Mouse (Mus musculus): ENCODE data around the gene Rheb.
A peak's percentile ranks its signal among the peaks of the same experiment; 100 is the strongest.
"Not testable (repeated sequence)": the region's sequence is repeated elsewhere in the genome, so short reads cannot be mapped to it uniquely, and the experiment has no call there.

Gene Rheb

DNA sequence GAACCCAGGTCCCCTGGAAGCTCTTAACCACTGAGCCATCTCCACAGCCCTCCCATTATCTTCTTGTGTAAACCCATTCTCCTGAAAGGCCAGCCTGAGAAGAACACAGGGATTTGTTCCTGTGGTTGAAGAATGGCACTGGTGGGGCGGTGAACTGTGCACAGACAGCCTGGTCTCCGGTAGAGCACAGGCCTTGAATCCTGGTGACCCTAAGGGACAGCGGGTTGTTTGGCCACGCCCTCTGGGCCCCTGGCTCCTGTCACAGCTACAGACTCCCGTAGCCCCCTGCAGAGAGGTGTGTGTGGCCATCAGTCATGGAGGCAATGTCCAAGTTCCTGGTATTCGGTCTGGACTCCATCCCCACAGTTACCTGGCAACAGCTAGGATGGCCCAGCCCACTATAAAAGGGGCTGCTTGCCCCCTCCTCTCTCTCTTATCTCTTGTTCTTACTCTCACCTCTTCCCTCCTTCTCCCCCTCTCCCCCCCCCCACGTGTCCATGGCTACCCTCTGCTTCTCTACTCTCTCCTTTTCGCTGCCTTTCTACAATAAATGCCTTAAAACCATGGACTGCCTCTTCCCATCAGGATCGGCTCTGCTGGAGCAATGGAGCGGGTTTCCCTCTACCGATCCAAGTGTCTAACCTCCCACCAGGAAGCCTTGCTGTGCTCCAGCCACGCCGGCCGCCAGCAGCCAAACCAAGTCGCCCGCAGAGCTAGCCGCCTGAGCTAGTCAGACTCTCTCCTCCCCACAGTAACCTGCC is 64.2 kb downstream of the Rheb start:
- peak overlapping the region; percentile 76 for H3K4me3 ChIP-seq (replicated peaks; ENCODE audit: low read length)
- H3K36me3 ChIP-seq (ENCODE audit: insufficient read depth, low read length) = no peaks in the 10 kb centered on the region
- peaks cover 20% of the 10 kb centered on the region for H3K9me3 ChIP-seq (ENCODE audit: low read length)
- TF ChIP-seq NANOG (IDR thresholded peaks at IDR 0.05; ENCODE audit: borderline replicate concordance, low read length) = no peak
- TF ChIP-seq POU5F1 (IDR thresholded peaks at IDR 0.05; ENCODE audit: borderline replicate concordance, low read length) = no peak
- TF ChIP-seq CTCF (conservative IDR thresholded peaks at IDR 0.05; ENCODE audit: low read length) = no peak
- H3K4me1 ChIP-seq (replicated peaks; ENCODE audit: low read depth, low read length) = peaks cover 31% of the 10 kb centered on the region
- H3K27me3 ChIP-seq (ENCODE audit: insufficient read depth, low read length) = peaks cover 19% of the 10 kb centered on the region

DNA sequence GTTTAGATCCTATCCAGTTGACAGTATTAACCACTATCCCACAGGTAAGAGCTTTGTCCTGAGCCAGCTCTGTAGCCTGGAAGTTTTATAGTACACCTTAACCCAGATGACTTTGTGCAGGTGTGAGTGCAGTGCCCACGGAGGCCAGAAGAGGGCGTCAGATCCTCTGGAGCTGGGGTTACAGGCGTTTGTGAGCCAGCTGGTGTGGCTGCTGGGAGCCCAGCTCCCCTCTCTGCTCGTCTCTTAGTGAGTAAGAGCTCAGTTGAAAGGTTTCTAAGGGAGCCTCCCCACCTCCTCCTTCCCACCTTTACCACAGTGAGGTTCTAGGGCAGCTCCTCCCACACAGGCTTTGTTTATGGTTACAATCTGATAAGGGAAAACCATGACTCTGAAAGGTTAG is 65.7 kb downstream of the Rheb start:
- Histone ChIP-seq H3K4me3 (replicated peaks; ENCODE audit: low read length) (no peak overlapping the region), H3K4me1 (replicated peaks; ENCODE audit: low read depth, low read length) (peaks cover 30% of the 10 kb centered on the region), H3K9me3 (ENCODE audit: low read length) (peaks cover 20% of the 10 kb centered on the region), H3K36me3 (ENCODE audit: insufficient read depth, low read length) (no peaks in the 10 kb centered on the region), H3K27me3 (ENCODE audit: insufficient read depth, low read length) (peaks cover 19% of the 10 kb centered on the region)
- no peak for TF ChIP-seq POU5F1 (IDR thresholded peaks at IDR 0.05; ENCODE audit: borderline replicate concordance, low read length)

DNA sequence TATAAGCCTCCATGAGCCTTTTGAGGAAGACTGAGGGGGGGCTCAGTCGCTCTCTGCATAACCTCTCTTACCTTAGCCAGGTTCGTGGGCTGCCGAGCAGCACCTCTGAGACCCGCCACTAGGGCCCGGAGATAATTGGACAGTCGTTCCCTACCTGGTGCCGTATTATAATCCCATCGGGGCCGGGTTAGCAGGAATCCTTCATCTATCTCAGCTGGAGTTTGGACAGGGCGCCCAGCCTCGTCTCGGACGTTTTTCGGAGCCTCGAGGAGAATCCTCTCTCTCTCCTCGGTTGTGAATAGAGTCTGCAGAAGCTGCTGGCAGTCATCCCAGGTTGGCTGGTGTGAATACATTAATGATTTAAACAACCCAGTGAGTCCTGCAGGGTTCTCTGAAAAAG is 67.9 kb downstream of the Rheb start:
- H3K9me3 ChIP-seq (ENCODE audit: low read length) = peaks cover 20% of the 10 kb centered on the region
- H3K4me1 ChIP-seq (replicated peaks; ENCODE audit: low read depth, low read length) = peaks cover 10% of the 10 kb centered on the region
- H3K27me3 ChIP-seq (ENCODE audit: insufficient read depth, low read length) = peaks cover 13% of the 10 kb centered on the region
- H3K4me3 ChIP-seq (replicated peaks; ENCODE audit: low read length); H3K36me3 ChIP-seq (ENCODE audit: insufficient read depth, low read length): not testable (repeated sequence)

DNA sequence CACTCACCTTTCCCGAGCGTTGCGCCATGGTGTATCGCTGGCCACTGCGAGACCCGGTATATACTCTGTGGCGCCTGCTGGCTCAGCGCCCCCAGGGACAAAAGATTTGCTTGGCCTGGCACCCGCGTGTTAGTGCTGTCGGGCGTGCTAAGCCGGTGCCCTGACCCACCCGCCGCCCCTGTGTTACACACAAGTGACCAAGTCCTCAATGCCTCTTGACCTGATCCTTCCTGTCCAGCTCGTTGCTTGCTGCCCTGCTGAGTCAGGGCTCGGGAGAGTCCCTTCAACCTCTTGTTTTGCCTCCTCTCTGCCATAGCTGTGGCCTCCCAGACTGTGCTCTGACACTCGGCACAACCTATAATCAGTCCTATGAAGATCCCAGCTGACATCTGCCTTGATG is 84.6 kb downstream of the Rheb start, which contains the start of gene Crygn:
Gene Crygn (minus strand): TSS at position 193 of the 400 bp plus-strand sequence.
- H3K27me3 ChIP-seq (ENCODE audit: insufficient read depth, low read length) = peaks cover 17% of the 10 kb centered on the region
- peak within 1 kb of the TSS; percentile 74 for H3K4me3 ChIP-seq (replicated peaks; ENCODE audit: low read length)
- H3K9me3 ChIP-seq (ENCODE audit: low read length) = peaks cover 4% of the 10 kb centered on the region; the same call in 1 of the 2 replicates
- TF ChIP-seq POU5F1 (IDR thresholded peaks at IDR 0.05; ENCODE audit: borderline replicate concordance, low read length) (no peak), NANOG (IDR thresholded peaks at IDR 0.05; ENCODE audit: borderline replicate concordance, low read length) (no peak), CTCF (conservative IDR thresholded peaks at IDR 0.05; ENCODE audit: low read length) (no peak)
- H3K36me3 ChIP-seq (ENCODE audit: insufficient read depth, low read length) = no peaks in the 10 kb centered on the region
- H3K4me1 ChIP-seq (replicated peaks; ENCODE audit: low read depth, low read length) = peaks cover 30% of the 10 kb centered on the region

DNA sequence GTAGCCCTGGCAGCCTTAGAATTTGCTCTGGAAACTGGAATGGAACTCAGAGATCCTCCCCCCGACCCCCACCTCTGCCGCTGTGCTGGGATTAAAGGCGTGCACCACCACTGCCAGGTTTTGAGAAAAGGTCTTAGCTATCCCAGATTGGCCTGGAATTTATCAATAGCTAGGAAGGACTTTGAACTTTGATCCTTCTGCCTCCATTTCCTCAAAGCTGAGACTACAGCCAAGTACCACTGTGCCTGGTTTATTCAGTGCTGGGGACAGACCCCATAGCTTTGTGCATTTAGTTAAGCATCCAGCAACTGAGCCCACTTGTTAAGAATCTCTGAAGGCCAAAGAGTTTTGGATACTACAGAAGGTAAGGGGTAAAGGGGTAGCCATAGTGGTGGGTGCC is 85.5 kb downstream of the Rheb start:
- TF ChIP-seq CTCF (conservative IDR thresholded peaks at IDR 0.05; ENCODE audit: low read length) (no peak), POU5F1 (IDR thresholded peaks at IDR 0.05; ENCODE audit: borderline replicate concordance, low read length) (no peak), NANOG (IDR thresholded peaks at IDR 0.05; ENCODE audit: borderline replicate concordance, low read length) (no peak)
- Histone ChIP-seq H3K9me3 (ENCODE audit: low read length) (peaks cover 4% of the 10 kb centered on the region; the same call in 1 of the 2 replicates), H3K4me3 (replicated peaks; ENCODE audit: low read length) (no peak overlapping the region), H3K4me1 (replicated peaks; ENCODE audit: low read depth, low read length) (peaks cover 39% of the 10 kb centered on the region), H3K27me3 (ENCODE audit: insufficient read depth, low read length) (peaks cover 17% of the 10 kb centered on the region), H3K36me3 (ENCODE audit: insufficient read depth, low read length) (no peaks in the 10 kb centered on the region)

Measured in E14TG2a.4 (cell line).